Mouse (Mus musculus): ENCODE measurements around the gene Engase. TPM values are rescaled to one million over a fixed set of nuclear protein-coding genes. Genes with fewer than 3 reads are reported as not detected.

Engase gene
- polyA plus RNA-seq, 1 experiment from 2014 or later, result 7.2 TPM

DNA sequence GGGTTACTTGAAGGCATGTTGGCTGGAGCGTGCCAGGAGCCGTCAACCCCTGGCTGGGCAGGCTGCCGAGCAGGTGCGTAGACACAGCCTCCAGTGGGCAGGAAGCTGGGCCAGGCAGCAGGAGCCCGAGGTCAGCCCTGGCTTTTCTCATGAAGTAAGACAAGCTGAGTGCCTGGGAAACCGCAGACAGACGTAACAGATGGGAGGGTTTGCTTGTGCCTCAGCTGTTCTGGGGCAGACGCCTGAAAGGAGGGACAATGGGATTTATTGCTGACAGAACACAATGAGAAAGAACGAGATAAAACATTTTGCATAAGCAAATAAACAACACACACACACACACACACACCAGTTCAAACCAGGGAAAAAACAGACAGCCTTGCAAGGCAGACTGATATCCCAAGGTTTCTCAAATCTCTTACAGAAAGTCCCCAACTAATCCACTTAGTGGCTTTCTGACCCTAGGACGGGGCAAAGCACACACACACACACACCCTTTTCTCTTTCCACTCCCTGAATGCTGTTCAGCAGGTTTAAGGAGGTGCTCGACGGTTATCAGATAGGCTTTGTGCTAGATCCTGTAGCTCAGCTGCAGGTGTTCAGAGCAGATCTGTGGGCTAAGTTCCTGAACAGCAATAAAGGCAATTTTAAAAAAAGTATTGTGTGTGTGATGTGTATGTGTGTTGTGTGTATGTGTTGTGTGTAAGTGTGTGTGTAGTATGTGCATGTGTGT is 6.2 kb upstream of the Engase start:
- no peaks in the 10 kb centered on the region for H3K36me3 ChIP-seq (ENCODE audit: control insufficient read depth, insufficient read depth, low read length)
- WGBS, result 16% methylated on average over 12 of the region's 12 CpGs
- peaks cover 5% of the 10 kb centered on the region for H3K4me1 ChIP-seq (replicated peaks; ENCODE audit: control insufficient read depth, insufficient read depth, low read length)
- no peak overlapping the region for H3K4me2 ChIP-seq (ENCODE audit: low read depth, low read length)
- H3K9ac ChIP-seq (ENCODE audit: low read length), result no peak overlapping the region; the same call in 1 of the 2 replicates
- peak; percentile 87 for ATAC-seq (ENCODE audit: low read depth)
- no peak overlapping the region for H3K4me3 ChIP-seq (ENCODE audit: low read length)
- peak overlapping the region; percentile 85 for H3K27ac ChIP-seq (ENCODE audit: low read length)
- no peaks in the 10 kb centered on the region for H3K27me3 ChIP-seq (ENCODE audit: control insufficient read depth, insufficient read depth, low read depth, low read length)
- H3K9me3 ChIP-seq (ENCODE audit: control insufficient read depth, low read length), result no peaks in the 10 kb centered on the region

DNA sequence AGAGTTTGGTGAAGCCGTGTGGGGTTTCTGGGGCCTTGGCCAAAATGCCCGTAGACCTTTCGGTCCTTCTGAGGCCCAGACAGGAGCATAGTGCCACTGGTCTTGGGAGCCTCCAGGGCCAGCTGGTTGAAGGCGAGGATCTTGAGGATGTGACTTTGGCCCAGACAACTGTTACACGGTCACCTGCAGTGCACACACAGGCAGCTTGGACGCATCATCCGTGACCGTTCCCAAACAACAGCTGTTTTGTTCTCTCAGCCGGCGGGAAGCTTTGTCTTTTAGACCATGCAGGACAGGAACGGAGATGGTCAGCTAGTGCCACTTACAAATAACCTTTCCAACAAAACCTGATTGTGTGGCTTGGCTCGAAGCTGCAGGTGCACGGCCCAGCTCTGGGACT is 5.0 kb upstream of the Engase start:
- no peak for ATAC-seq (ENCODE audit: low read depth)
- Histone ChIP-seq H3K36me3 (ENCODE audit: control insufficient read depth, insufficient read depth, low read length) (no peaks in the 10 kb centered on the region), H3K9me3 (ENCODE audit: control insufficient read depth, low read length) (no peaks in the 10 kb centered on the region), H3K27ac (ENCODE audit: low read length) (no peak overlapping the region), H3K4me3 (ENCODE audit: low read length) (no peak overlapping the region), H3K9ac (ENCODE audit: low read length) (no peak overlapping the region), H3K4me2 (ENCODE audit: low read depth, low read length) (no peak overlapping the region), H3K4me1 (replicated peaks; ENCODE audit: control insufficient read depth, insufficient read depth, low read length) (peaks cover 5% of the 10 kb centered on the region), H3K27me3 (ENCODE audit: control insufficient read depth, insufficient read depth, low read depth, low read length) (no peaks in the 10 kb centered on the region)
- WGBS, result 78% methylated on average over 13 of the region's 13 CpGs

DNA sequence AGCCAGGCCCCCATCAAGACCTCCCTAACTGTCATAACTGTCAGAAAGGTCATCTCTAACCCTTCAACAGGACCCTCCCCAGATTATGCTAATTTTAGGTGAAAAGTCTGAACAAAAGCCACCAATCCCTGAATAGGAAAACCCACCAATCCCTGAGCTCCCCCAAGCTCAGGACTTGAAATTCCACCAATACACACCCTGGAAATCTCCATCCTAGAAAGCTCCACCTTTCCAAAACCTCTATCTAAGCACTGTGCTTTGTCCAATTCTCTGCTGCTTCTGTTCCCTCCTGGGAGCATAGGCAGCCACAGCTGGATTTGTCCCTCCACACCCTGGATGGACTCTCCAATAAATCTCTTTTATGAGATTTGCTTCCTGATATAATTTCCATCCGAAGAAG is 3.5 kb upstream of the Engase start:
- ATAC-seq (ENCODE audit: low read depth), result no peak
- Histone ChIP-seq H3K27me3 (ENCODE audit: control insufficient read depth, insufficient read depth, low read depth, low read length) (no peaks in the 10 kb centered on the region), H3K9me3 (ENCODE audit: control insufficient read depth, low read length) (no peaks in the 10 kb centered on the region), H3K36me3 (ENCODE audit: control insufficient read depth, insufficient read depth, low read length) (no peaks in the 10 kb centered on the region), H3K9ac (ENCODE audit: low read length) (no peak overlapping the region), H3K27ac (ENCODE audit: low read length) (no peak overlapping the region), H3K4me1 (replicated peaks; ENCODE audit: control insufficient read depth, insufficient read depth, low read length) (peaks cover 13% of the 10 kb centered on the region), H3K4me2 (ENCODE audit: low read depth, low read length) (no peak overlapping the region), H3K4me3 (ENCODE audit: low read length) (no peak overlapping the region)
- WGBS, result 64% methylated on average over 1 of the region's 1 CpGs

DNA sequence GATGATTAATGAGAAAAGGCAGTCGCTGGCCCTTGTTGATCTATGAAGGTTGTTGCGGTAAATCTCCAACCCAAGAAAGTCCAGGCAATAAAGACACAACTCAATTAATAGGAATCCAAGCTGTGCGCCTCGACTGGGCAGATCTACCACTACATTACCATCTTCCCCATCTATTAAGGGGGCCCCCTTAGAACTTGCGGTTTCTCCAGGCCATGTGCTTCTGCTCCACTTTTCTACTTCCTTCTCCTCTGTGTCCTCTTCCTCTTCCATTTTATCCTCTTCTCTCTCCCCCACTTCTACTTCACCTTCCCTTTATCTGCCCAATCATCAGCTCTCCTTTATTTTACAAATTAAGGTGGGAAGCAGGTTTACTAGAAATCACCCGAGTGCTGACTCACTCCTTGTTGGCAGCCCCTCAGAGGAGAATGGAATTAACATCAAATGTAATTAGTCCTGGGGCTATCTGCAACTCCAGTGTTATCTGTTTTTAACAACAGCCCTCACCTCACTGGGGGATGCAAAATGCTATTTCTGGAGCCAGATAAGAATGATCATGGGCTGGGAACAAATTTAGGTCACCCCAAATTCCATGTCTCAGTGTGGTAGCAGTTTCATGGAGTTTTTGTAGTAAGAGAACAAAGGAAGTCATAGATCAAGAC is 2.7 kb upstream of the Engase start:
- H3K27me3 ChIP-seq (ENCODE audit: control insufficient read depth, insufficient read depth, low read depth, low read length), result no peaks in the 10 kb centered on the region
- no peaks in the 10 kb centered on the region for H3K9me3 ChIP-seq (ENCODE audit: control insufficient read depth, low read length)
- no peak overlapping the region for H3K9ac ChIP-seq (ENCODE audit: low read length)
- no peak overlapping the region for H3K4me3 ChIP-seq (ENCODE audit: low read length)
- no peak overlapping the region for H3K27ac ChIP-seq (ENCODE audit: low read length)
- WGBS, result 76% methylated on average over 6 of the region's 6 CpGs
- no peak overlapping the region for H3K4me2 ChIP-seq (ENCODE audit: low read depth, low read length)
- H3K4me1 ChIP-seq (replicated peaks; ENCODE audit: control insufficient read depth, insufficient read depth, low read length), result peaks cover 13% of the 10 kb centered on the region
- no peaks in the 10 kb centered on the region for H3K36me3 ChIP-seq (ENCODE audit: control insufficient read depth, insufficient read depth, low read length)
- no peak for ATAC-seq (ENCODE audit: low read depth)

DNA sequence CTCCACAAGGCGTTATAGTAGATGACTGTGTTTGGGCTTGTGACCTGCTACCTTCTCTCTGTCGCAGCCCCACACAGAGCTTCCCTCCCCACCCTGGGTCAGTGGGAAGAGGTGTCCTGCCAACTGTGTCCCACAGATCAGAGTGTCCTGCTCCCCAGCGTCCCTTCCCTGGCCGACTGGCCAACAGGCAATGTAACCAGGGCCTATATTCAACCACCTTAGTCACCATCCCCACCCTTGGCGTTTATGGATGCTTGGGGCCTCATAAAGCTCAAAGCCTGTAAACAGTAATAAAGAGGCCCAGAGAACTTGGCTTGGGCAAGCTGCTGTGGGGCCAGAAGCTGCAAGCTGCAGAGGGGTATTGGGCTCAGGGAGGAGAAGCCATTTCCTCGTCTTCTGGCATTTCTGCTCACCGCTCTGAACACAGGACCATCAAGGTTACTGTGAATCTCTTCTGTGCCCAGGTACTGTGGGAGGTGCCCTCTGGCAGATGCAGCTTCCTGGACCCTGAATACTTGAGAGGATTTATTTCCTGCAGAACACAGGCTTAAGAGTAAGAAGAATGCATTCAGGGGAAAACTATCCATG is 1.0 kb upstream of the Engase start:
- H3K9me3 ChIP-seq (ENCODE audit: control insufficient read depth, low read length), result no peaks in the 10 kb centered on the region
- ATAC-seq (ENCODE audit: low read depth), result no peak
- 88% methylated on average over 7 of the region's 7 CpGs for WGBS
- no peak overlapping the region for H3K9ac ChIP-seq (ENCODE audit: low read length)
- H3K4me1 ChIP-seq (replicated peaks; ENCODE audit: control insufficient read depth, insufficient read depth, low read length), result peaks cover 8% of the 10 kb centered on the region
- no peaks in the 10 kb centered on the region for H3K27me3 ChIP-seq (ENCODE audit: control insufficient read depth, insufficient read depth, low read depth, low read length)
- no peak overlapping the region for H3K4me3 ChIP-seq (ENCODE audit: low read length)
- no peaks in the 10 kb centered on the region; the same call in 1 of the 2 replicates for H3K36me3 ChIP-seq (ENCODE audit: control insufficient read depth, insufficient read depth, low read length)
- H3K4me2 ChIP-seq (ENCODE audit: low read depth, low read length), result no peak overlapping the region
- H3K27ac ChIP-seq (ENCODE audit: low read length), result no peak overlapping the region

DNA sequence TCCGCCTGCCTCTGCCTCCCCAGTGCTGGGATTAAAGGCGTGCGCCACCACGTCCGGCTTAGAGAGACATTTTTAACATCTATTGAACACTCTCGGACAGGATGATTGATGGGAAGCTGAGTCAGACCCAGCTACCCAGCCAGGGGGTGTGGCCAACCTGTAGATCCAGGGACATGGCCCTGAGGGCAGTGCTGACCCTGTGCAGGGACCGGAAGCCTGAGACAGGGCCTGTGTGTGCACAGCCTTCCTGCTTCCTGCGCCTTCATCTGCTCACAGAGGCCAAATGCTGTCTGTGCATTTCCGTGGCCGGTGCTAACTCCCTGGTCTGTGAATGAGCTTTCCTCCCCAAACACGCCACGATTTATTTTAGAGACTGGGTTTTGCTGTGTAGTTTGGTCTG is 3.1 kb downstream of the Engase start:
- Histone ChIP-seq H3K36me3 (ENCODE audit: control insufficient read depth, insufficient read depth, low read length) (no peaks in the 10 kb centered on the region; the same call in none of the 2 replicates), H3K4me1 (replicated peaks; ENCODE audit: control insufficient read depth, insufficient read depth, low read length) (peaks cover 8% of the 10 kb centered on the region), H3K4me2 (ENCODE audit: low read depth, low read length) (no peak overlapping the region), H3K27ac (ENCODE audit: low read length) (0 out of 2 replicates have a peak overlapping the region, but pooled peaks have one; percentile 17), H3K9ac (ENCODE audit: low read length) (no peak overlapping the region), H3K9me3 (ENCODE audit: control insufficient read depth, low read length) (no peaks in the 10 kb centered on the region), H3K4me3 (ENCODE audit: low read length) (no peak overlapping the region), H3K27me3 (ENCODE audit: control insufficient read depth, insufficient read depth, low read depth, low read length) (no peaks in the 10 kb centered on the region)
- 67% methylated on average over 12 of the region's 12 CpGs for WGBS
- ATAC-seq (ENCODE audit: low read depth), result 0 out of 2 replicates have a peak, but pooled peaks have one; percentile 15

DNA sequence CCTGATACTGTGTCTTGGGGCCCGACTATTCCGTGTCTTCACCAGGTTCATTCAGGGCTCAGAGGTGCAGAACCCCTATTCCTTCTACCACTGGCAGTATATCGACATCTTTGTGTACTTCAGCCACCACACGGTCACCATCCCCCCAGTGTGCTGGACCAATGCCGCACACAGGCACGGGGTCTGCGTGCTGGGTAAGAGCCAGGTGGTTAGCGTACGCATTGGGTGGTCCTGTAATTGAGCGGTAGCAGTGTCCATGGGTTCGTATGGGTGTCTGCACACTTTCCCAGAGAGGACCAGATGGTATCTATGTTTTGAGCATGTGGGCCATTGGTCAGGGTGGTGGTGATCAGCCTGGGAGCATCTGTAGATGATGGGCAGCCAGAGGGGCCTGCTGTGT is 4.6 kb downstream of the Engase start:
- Histone ChIP-seq H3K27ac (ENCODE audit: low read length) (no peak overlapping the region), H3K4me1 (replicated peaks; ENCODE audit: control insufficient read depth, insufficient read depth, low read length) (peaks cover 8% of the 10 kb centered on the region), H3K9me3 (ENCODE audit: control insufficient read depth, low read length) (no peaks in the 10 kb centered on the region), H3K4me3 (ENCODE audit: low read length) (no peak overlapping the region), H3K9ac (ENCODE audit: low read length) (no peak overlapping the region), H3K36me3 (ENCODE audit: control insufficient read depth, insufficient read depth, low read length) (no peaks in the 10 kb centered on the region; the same call in none of the 2 replicates), H3K4me2 (ENCODE audit: low read depth, low read length) (no peak overlapping the region), H3K27me3 (ENCODE audit: control insufficient read depth, insufficient read depth, low read depth, low read length) (no peaks in the 10 kb centered on the region)
- no peak for ATAC-seq (ENCODE audit: low read depth)
- 94% methylated on average over 11 of the region's 11 CpGs for WGBS

DNA sequence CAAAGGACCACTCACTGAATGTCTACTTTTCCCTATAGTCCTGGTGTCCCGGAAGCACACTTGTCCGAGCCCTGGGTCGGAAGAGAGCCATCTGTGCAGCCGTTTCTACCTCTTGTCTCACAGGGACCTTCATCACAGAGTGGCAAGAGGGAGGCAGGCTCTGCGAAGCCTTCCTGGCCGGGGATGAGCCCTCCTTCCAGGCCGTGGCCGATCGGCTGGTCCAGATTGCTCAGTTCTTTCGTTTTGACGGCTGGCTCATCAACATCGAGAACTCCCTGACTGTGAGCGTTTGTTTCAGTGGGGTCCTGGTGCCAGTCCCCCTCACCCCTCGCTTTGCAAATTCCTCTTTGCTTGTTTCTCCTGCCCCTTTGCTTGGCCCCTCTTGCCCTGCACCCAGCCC is 5.1 kb downstream of the Engase start:
- no peak overlapping the region for H3K4me2 ChIP-seq (ENCODE audit: low read depth, low read length)
- no peak overlapping the region for H3K27ac ChIP-seq (ENCODE audit: low read length)
- peaks cover 8% of the 10 kb centered on the region for H3K4me1 ChIP-seq (replicated peaks; ENCODE audit: control insufficient read depth, insufficient read depth, low read length)
- H3K27me3 ChIP-seq (ENCODE audit: control insufficient read depth, insufficient read depth, low read depth, low read length), result no peaks in the 10 kb centered on the region
- H3K36me3 ChIP-seq (ENCODE audit: control insufficient read depth, insufficient read depth, low read length), result no peaks in the 10 kb centered on the region; the same call in none of the 2 replicates
- 79% methylated on average over 14 of the region's 14 CpGs for WGBS
- no peak for ATAC-seq (ENCODE audit: low read depth)
- no peak overlapping the region for H3K9ac ChIP-seq (ENCODE audit: low read length)
- no peak overlapping the region for H3K4me3 ChIP-seq (ENCODE audit: low read length)
- H3K9me3 ChIP-seq (ENCODE audit: control insufficient read depth, low read length), result no peaks in the 10 kb centered on the region

DNA sequence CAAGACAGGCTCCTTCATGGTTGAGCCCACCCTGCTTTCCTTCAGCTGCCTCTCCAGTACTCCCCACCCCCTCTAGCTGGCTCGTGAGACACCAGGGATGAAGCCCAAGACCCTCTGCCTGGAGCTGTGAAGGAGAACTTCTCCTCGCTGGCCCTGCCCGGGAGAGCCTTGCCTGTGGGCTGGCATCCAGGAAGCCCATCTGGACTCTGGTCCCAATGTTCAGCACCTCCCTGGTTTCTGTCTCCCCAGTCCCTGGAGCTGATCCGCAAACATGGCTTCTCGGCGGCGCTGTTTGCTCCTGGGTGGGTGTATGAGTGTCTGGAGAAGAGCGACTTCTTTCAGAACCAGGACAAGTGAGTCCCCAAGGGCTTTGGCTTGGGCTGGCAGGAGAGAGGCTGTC is 7.5 kb downstream of the Engase start:
- Histone ChIP-seq H3K27me3 (ENCODE audit: control insufficient read depth, insufficient read depth, low read depth, low read length) (no peaks in the 10 kb centered on the region), H3K4me2 (ENCODE audit: low read depth, low read length) (no peak overlapping the region), H3K4me3 (ENCODE audit: low read length) (no peak overlapping the region), H3K36me3 (ENCODE audit: control insufficient read depth, insufficient read depth, low read length) (peaks cover 7% of the 10 kb centered on the region), H3K27ac (ENCODE audit: low read length) (no peak overlapping the region), H3K4me1 (replicated peaks; ENCODE audit: control insufficient read depth, insufficient read depth, low read length) (no peaks in the 10 kb centered on the region), H3K9ac (ENCODE audit: low read length) (no peak overlapping the region), H3K9me3 (ENCODE audit: control insufficient read depth, low read length) (no peaks in the 10 kb centered on the region)
- WGBS, result 83% methylated on average over 8 of the region's 8 CpGs
- no peak for ATAC-seq (ENCODE audit: low read depth)

Measured in lung, embryonic 16.5 days (tissue).